Mouse (Mus musculus) MEL (cell line): ENCODE results near the gene Serinc2.

Experiments
- CHD1 ChIP-seq: IDR thresholded peaks from 2 replicates; pipeline ENCODE4 v1.6.1; 2012; ENCODE audit warnings: low read depth, mild to moderate bottlenecking, inconsistent platforms, low read length, improper control_type of control experiment
- CTCF ChIP-seq, 3 experiments: IDR thresholded peaks in 2 of 3; conservative IDR thresholded peaks in 1 of 3; 2 replicates each; pipeline ENCODE4 v1.5.1; 2011 to 2012; ENCODE audit warnings: low read length in 3 of 3, low read depth in 2 of 3, mild to moderate bottlenecking in 2 of 3, improper control_type of control experiment in 1 of 3, inconsistent platforms in 1 of 3, mixed read lengths in 1 of 3, moderate library complexity in 1 of 3; ENCODE audit not compliant: control insufficient read depth in 1 of 3, insufficient read depth in 1 of 3, poor library complexity in 1 of 3, severe bottlenecking in 1 of 3
- ELF1 ChIP-seq: IDR thresholded peaks from 2 replicates; pipeline ENCODE4 v1.6.1; 2014; ENCODE audit warnings: low read depth, mild to moderate bottlenecking, inconsistent platforms, low read length, improper control_type of control experiment, moderate library complexity
- HCFC1 ChIP-seq: IDR thresholded peaks from 2 replicates; pipeline ENCODE4 v1.6.1; 2012; ENCODE audit warnings: low read depth, mild to moderate bottlenecking, inconsistent platforms, low read length, improper control_type of control experiment, moderate library complexity
- MAX ChIP-seq: IDR thresholded peaks from 2 replicates; pipeline ENCODE4 v1.6.1; 2011; ENCODE audit warnings: low read length, improper control_type of control experiment
- MEF2A ChIP-seq: IDR thresholded peaks from 2 replicates; pipeline ENCODE4 v1.6.1; 2014; ENCODE audit warnings: low read depth, mild to moderate bottlenecking, inconsistent platforms, low read length, improper control_type of control experiment; ENCODE audit not compliant: poor library complexity, insufficient replicate concordance, severe bottlenecking; ENCODE audit errors: extremely low read depth
- MYC ChIP-seq: IDR thresholded peaks from 2 replicates; pipeline ENCODE4 v1.6.1; 2011; ENCODE audit warnings: low read depth, mild to moderate bottlenecking, low read length, improper control_type of control experiment, moderate library complexity
- POLR2A ChIP-seq, 2 experiments: IDR thresholded peaks; 2 replicates each; pipeline ENCODE4 v1.6.1; 2011 to 2012; ENCODE audit warnings: low read length in 2 of 2, mild to moderate bottlenecking in 2 of 2, control low read depth in 1 of 2, improper control_type of control experiment in 1 of 2, low read depth in 1 of 2, moderate library complexity in 1 of 2; ENCODE audit not compliant: control insufficient read depth in 1 of 2, insufficient read depth in 1 of 2, poor library complexity in 1 of 2
- POLR2AphosphoS2 ChIP-seq: IDR thresholded peaks from 2 replicates; pipeline ENCODE4 v1.6.1; 2011; ENCODE audit warnings: low read length, improper control_type of control experiment
- TCF12 ChIP-seq: IDR thresholded peaks from 2 replicates; pipeline ENCODE4 v1.6.1; 2014; ENCODE audit warnings: low read depth, mild to moderate bottlenecking, inconsistent platforms, low read length, improper control_type of control experiment, moderate library complexity
- USF1 ChIP-seq: IDR thresholded peaks from 2 replicates; pipeline ENCODE4 v1.6.1; 2014; ENCODE audit warnings: low read depth, mild to moderate bottlenecking, inconsistent platforms, low read length, improper control_type of control experiment, moderate library complexity
- ZMIZ1 ChIP-seq: IDR thresholded peaks from 2 replicates; pipeline ENCODE4 v1.6.1; 2012; ENCODE audit warnings: low read depth, mild to moderate bottlenecking, inconsistent platforms, low read length, improper control_type of control experiment, moderate library complexity
- ZNF384 ChIP-seq: IDR thresholded peaks from 2 replicates; pipeline ENCODE4 v1.6.1; 2012; ENCODE audit warnings: low read depth, mild to moderate bottlenecking, inconsistent platforms, low read length, improper control_type of control experiment

- TF ChIP-seq TCF12 = no peak
- no peak for TF ChIP-seq ZNF384
- TF ChIP-seq MYC = no peak
- peak; percentile 42; the same call in 1 of the 2 replicates for TF ChIP-seq USF1
- no peak for TF ChIP-seq POLR2A (IDR thresholded peaks at IDR 0.05; ENCODE audit: control insufficient read depth in 1 of 2, insufficient read depth in 1 of 2, low read depth in 1 of 2, low read length in 2 of 2, poor library complexity in 1 of 2)
- TF ChIP-seq CTCF (IDR thresholded peaks at IDR 0.05 in 2 of 3, conservative IDR thresholded peaks at IDR 0.05 in 1 of 3; ENCODE audit: control insufficient read depth in 1 of 3, insufficient read depth in 1 of 3, low read depth in 2 of 3, low read length in 3 of 3, poor library complexity in 1 of 3, severe bottlenecking in 1 of 3) = no peak
- no peak for TF ChIP-seq POLR2AphosphoS2
- TF ChIP-seq MEF2A = no peak
- no peak for TF ChIP-seq ELF1
- no peak for TF ChIP-seq CHD1
- no peak for TF ChIP-seq MAX
- TF ChIP-seq HCFC1 = no peak
- no peak for TF ChIP-seq ZMIZ1
These were observed 39.1 kb upstream of the Serinc2 start for GRCm38 (mm10) chr4:130318122-130318521.
